Mouse (Mus musculus): Measurements from ENCODE around the gene Eif2b2.

The Eif2b2 gene

DNA sequence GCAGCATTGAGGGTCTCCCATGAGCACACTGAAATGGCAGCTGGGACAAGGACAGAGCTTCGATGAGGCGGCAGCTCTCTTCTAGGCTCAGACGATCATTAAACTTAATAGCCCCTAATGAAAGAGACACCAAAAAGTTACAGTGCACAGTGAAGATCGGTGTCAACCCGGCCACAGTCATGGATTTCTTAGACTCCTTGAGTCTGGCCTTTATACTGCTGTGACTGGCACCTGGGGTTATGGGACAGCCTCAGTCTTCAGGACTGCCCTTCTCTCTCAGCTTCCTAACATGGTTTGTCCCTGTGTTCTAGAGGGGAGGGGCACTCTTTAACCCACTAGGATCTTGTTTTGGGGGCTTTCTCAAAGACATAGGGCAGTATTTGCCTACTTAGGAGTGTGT is 18.3 kb downstream of the Eif2b2 start:
- no peak for DNase-seq (ENCODE audit: extremely low read depth, low read depth, low spot score)

DNA sequence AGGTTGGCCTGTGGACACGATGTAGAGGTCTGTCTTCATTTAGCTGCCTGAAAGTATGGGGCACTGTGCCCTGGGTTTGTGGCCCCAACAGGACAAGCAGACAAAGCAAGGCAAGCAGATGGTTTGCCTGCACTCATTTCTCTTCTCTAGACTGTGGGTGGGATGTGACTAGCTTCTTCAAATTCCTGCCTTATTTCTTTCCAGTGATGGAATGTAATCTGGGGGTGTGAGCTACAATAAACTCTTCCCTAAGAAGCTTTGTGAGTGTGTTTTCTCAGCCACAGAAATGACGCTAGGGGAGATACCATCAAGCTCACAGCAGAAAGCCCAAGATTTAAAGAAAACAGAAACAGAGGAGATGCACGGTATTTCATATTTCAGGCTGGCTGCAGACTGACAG is 32.8 kb downstream of the Eif2b2 start:
- no peak for DNase-seq (ENCODE audit: extremely low read depth, low read depth, low spot score)

DNA sequence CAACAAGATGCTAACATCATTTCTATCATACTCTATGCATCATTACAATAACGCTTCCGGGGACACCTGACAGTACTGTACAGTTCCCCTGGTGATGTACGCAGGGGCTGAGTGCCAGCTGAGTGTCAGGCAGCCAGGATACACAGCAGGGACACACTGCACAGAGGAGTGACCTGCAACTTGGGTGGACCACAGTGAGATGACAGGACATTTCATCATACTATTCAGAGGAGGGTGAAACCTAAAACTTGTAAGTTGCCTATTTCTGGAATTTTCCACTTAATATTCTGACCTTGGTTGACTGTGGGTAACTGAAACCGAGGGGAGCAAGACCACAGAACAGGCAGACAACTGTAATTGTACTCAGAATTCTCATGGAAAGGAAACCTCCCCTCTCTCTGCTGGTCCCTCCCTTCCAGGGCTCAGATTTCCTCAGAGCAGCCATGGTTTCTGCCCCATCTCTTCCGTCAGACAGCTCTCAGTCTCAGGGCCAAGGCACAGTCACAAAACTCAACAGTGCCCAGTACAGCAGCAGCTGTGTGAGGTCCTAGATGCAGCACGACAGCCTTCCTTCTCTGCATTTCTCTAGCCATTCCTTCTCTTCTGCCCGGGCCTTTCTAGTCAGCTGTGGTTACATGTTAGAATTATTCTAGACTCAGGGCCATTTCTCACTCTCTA is 36.9 kb downstream of the Eif2b2 start:
- no peak for DNase-seq (ENCODE audit: extremely low read depth, low read depth, low spot score)

DNA sequence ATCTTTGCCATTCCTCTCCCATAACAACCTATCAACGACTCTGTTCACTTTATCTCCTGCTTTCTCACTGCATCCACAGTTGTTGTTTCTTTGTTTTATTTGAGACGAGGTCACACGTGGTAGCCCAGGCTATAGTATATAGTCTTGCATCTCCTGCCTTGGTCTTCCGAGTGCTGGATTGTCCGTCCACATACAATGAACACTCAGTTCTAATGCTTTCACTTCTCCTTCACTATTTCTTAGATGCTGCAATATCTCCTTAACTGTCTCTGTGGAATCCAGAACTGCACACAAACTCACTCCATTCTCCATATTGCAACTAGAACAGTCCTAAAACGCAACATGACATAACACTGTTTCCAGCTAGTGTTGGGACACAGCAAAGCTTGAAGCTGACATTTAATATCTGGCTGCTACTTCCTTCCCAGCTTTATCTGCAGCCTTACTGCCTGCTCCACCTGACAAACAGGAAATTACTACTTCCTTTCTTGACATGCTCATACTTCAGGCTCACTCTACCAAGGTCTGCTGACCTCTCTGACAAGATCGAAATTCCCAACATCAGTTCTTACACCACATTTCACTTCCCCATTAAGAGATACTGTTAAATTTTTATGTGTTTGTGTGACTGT is 37.8 kb downstream of the Eif2b2 start:
- DNase-seq (ENCODE audit: extremely low read depth, low read depth, low spot score), result no peak

DNA sequence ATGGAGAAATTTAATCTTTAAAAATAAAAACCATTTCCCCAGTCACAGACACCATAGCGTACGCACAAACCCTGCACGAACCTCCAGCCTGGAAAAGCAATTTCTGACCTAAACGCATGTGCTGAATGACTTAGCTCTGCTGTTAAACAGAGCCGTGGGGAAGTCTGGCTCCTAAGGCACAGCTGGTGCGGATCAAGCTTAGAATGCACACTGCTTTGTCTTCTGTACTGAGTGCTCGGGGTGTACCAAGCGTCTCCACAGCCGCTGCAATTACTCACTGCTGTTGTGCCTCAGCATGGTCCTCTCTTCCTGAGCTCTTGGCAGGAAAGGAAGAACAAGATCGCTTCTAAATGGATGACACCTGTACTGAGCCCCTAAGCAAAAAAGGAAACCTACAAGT is 43.2 kb downstream of the Eif2b2 start:
- DNase-seq (ENCODE audit: extremely low read depth, low read depth, low spot score), result no peak

DNA sequence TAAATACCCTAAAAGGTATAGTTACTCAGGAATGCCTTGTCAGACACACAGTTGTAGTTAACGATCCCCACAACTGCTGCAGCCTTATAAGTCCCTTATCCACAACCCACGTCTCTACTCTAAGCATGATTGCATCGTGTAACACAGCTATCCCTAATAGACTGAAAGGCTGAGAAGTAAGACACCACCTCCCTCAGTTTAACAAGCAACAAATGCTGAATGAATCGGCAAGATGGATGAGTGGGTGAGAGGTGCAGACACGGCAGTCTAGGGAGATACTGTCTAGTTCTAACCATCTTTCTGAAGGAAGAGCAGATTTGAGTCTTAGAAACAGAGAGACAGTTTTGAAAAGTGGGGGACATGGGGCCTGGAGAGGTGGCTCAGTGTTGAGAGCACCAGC is 43.9 kb downstream of the Eif2b2 start:
- no peak for DNase-seq (ENCODE audit: extremely low read depth, low read depth, low spot score)

DNA sequence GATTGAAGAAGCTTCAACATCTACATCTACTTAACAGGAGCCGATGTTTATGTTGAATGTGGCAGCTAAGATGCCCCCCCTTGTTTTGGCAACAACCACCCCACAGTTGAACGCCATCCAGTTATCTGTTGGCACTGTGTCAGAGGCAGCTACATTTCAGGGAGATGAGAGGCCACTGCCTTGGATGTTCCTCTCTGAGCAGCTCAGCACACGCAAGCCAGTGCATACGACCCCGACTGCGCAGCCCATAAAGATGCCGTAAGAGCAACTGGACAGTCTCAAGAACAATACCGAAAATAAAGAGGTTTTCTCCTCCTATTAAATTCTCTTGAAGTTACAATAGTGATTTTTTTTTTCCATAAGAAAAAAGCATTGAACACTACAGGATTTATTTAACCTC is 45.2 kb downstream of the Eif2b2 start:
- DNase-seq (ENCODE audit: extremely low read depth, low read depth, low spot score), result no peak

DNA sequence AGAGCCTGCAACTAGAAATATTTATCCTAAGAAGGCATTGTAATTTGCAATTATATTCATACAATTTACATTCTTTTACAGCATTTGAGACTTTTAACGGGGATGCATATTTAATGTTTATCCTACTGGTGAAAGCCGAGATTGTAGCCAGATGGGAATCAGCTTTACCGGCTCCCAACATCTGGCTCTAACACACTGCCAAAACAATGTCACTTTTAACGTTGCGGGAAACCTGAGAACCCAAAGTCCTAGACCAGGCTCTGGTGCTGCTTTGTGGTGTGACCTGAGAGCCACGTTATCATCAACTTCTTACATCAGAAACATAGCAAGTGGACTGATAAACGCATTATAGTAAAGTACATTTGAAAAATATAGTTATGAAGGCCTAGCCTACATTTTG is 45.7 kb downstream of the Eif2b2 start:
- no peak for DNase-seq (ENCODE audit: extremely low read depth, low read depth, low spot score)

DNA sequence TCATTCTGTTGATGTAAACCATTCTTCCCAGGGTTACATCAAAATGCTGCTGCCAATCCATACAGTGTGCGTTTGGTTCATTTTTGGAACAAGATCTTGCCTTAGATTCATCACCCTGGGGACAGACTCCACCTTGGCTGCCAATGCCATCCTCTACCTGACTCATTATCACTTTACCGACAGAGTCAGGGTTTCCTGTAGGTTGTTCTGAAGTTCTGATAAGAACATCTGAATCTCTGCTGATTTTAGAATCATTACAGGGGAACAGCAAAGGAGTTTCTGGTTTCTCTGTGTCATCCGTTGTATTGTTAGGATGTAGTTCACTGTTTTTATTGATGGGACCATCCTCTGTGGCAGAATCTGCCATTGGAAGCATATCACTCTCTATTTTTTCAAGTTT is 47.0 kb downstream of the Eif2b2 start:
- DNase-seq (ENCODE audit: extremely low read depth, low read depth, low spot score), result no peak

DNA sequence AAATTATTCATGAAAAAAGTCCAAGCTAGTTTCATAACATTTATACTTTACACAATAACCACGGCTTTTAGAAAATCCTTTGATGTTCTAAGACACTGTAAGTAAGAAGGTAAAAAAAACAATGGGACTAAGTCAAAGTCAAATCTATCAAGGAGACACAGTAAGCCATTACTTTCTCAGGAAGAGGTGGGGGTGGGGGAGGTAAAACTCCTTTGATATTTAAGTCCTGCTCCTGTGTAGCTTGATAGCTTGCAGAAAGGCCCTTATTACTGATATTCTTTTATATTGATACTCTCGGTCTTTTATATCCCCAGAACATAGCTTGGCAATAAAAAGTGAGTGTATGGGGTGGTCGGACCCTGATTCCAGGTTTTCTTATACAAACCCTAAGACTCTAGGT is 50.5 kb downstream of the Eif2b2 start:
- no peak for DNase-seq (ENCODE audit: extremely low read depth, low read depth, low spot score)

DNA sequence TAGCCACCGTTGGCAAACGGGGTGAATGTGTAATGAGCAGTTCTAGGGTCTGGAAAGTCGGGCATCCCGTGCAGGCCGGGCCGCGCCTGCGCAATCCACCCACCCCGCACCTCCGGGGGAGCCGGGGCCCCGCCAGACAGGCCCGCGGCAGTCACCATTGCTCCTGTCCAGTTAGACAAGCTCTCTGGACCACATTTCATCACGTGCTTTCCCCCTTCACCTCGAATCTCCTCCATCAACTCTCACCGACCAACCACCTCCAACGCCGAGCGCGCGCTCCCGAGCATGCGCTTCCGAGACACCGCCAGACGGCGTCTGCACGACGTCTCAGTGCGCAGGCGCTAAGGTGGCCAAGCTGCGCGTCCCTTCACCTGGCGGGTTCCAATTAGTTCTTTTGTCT is 51.0 kb downstream of the Eif2b2 start, which contains the start of gene Mlh3:
Gene Mlh3 (minus strand): TSS at position 281 of the 400 bp plus-strand sequence.
- no peak for DNase-seq (ENCODE audit: extremely low read depth, low read depth, low spot score)

DNA sequence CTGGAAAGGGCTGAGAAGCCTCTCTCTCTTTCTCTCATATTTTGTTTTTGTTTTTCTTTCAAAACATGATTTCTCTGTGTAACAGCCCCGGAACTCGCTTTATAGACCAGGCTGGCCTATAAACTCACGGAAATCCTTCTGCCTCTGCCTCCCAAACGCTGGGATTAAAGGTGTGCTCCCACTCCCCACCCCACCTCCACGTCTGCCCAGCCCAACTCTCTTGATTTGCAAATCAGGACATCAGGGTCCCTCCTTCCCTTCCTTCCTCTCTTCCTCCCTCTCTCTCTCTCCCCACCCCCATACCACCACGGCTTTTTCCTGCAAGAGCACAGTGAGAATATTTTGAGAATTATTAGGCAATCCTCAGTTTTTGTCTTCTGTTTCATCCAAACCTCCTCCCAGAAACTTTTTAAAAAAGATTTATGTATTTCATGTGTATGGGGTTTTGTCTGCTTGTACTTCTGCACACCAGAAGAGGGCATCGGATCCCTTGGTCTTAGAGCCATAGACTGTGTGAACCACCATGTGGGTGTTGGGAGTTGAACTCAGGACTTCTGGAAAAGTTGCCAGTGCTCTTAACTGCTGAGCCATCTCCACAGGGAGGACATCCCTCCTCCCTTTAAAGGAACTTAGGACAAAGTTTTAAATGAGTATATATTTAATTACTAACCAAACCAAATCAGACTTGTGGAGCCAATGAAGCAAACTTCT is 52.0 kb downstream of the Eif2b2 start:
- DNase-seq (ENCODE audit: extremely low read depth, low read depth, low spot score), result no peak

DNA sequence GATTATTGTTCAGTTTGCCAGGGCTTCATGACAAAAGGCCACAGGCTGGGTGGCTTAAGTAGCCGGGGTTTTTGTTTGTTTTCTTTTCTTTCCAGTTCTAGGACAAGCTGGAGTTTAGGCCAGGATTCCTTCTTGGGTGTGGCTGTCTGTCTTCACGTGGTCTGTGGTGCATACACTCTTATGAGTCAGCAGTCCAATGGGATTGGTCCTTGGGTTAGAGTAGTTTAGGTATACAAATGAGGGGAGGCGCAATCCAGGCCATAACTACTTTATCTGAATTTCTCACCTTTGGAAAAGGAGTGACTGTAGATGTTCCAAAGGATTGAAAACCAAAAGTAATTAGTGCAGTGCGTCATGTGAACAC is 52.5 kb downstream of the Eif2b2 start:
- DNase-seq (ENCODE audit: extremely low read depth, low read depth, low spot score), result no peak

DNA sequence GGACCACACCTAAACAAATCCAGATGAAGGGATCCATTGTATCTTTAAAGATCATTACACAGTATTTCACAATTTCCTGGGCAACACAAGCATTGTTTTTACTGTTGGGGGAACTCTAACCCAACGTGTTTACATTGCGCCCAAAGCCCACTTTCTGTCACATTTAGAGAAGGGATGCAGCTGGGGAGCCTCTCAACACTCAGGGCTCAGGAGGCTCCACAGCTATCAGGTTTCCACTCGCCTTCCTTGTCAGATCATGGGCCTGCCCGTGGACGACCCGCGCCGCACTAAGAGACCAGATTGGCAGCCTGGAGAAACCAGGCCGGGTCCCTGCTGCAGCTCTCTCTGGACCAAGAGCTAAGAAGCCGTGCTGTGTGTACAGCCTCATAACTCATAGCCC is 54.2 kb downstream of the Eif2b2 start:
- DNase-seq (ENCODE audit: extremely low read depth, low read depth, low spot score), result no peak
